Mouse (Mus musculus) MEL (cell line): ENCODE results near the gene Hlcs. TPM values are rescaled to one million over a fixed set of nuclear protein-coding genes. Genes with fewer than 3 reads are reported as not detected.

Experiments used
- DNase-seq: peaks from one replicate; pipeline ENCODE4 v3.0.0; 2011; ENCODE audit warnings: low read depth, low spot score
- H3K27ac ChIP-seq: 2 replicates; pipeline ENCODE4 v1.5.1; 2012; ENCODE audit warnings: low read depth, mild to moderate bottlenecking, control low read depth, low read length, moderate library complexity; ENCODE audit not compliant: control insufficient read depth
- H3K27me3 ChIP-seq, 2 experiments: fragments of 150-350 bp in 1 of 2; sonication (generic) in 1 of 2; 2 replicates each; pipeline ENCODE4 v1.6.1; 2012; ENCODE audit warnings: low read length in 2 of 2, mild to moderate bottlenecking in 2 of 2, improper control_type of control experiment in 1 of 2, moderate library complexity in 1 of 2; ENCODE audit not compliant: insufficient read depth in 2 of 2, control insufficient read depth in 1 of 2
- H3K36me3 ChIP-seq, 2 experiments: 2 replicates each; pipeline ENCODE4 v1.6.1; 2012 to 2014; ENCODE audit warnings: low read length in 2 of 2, improper control_type of control experiment in 1 of 2, inconsistent platforms in 1 of 2, mild to moderate bottlenecking in 1 of 2; ENCODE audit not compliant: insufficient read depth in 2 of 2, control insufficient read depth in 1 of 2
- H3K4me1 ChIP-seq, 2 experiments: fragments of 150-350 bp in 1 of 2; sonication (generic) in 1 of 2; 2 replicates each; pipeline ENCODE4 v1.6.1; 2012; ENCODE audit warnings: low read length in 2 of 2, improper control_type of control experiment in 1 of 2, mild to moderate bottlenecking in 1 of 2; ENCODE audit not compliant: insufficient read depth in 2 of 2, control insufficient read depth in 1 of 2
- H3K4me3 ChIP-seq, 2 experiments: fragments of 150-350 bp in 1 of 2; sonication (generic) in 1 of 2; 2 replicates each; pipeline ENCODE4 v1.5.1; 2012; ENCODE audit warnings: low read depth in 2 of 2, low read length in 2 of 2, mild to moderate bottlenecking in 2 of 2, moderate library complexity in 2 of 2, control low read depth in 1 of 2, improper control_type of control experiment in 1 of 2; ENCODE audit not compliant: control insufficient read depth in 1 of 2, insufficient read depth in 1 of 2
- H3K79me2 ChIP-seq: 2 replicates; pipeline ENCODE4 v1.6.1; 2012; ENCODE audit warnings: mild to moderate bottlenecking, low read length, moderate library complexity; ENCODE audit not compliant: control insufficient read depth, poor library complexity, insufficient read depth
- H3K9ac ChIP-seq: 2 replicates; pipeline ENCODE4 v1.6.1; 2012; ENCODE audit warnings: low read depth, mild to moderate bottlenecking, control low read depth, low read length, moderate library complexity; ENCODE audit not compliant: control insufficient read depth, poor library complexity, severe bottlenecking
- H3K9me3 ChIP-seq: fragments of 150-350 bp; sonication (generic); replicated peaks from 2 replicates; pipeline ENCODE4 v1.6.1; 2012; ENCODE audit warnings: mild to moderate bottlenecking, low read length, improper control_type of control experiment, moderate library complexity; ENCODE audit not compliant: insufficient read depth
- BHLHE40 ChIP-seq: IDR thresholded peaks from 2 replicates; pipeline ENCODE4 v1.6.1; 2012; ENCODE audit warnings: low read depth, mild to moderate bottlenecking, inconsistent platforms, low read length, improper control_type of control experiment, borderline replicate concordance
- CHD1 ChIP-seq: IDR thresholded peaks from 2 replicates; pipeline ENCODE4 v1.6.1; 2012; ENCODE audit warnings: low read depth, mild to moderate bottlenecking, inconsistent platforms, low read length, improper control_type of control experiment
- CHD2 ChIP-seq: IDR thresholded peaks from 2 replicates; pipeline ENCODE4 v1.6.1; 2011; ENCODE audit warnings: low read length, improper control_type of control experiment
- E2F4 ChIP-seq: IDR thresholded peaks from 2 replicates; pipeline ENCODE4 v1.6.1; 2011; ENCODE audit warnings: low read depth, low read length, improper control_type of control experiment, borderline replicate concordance
- ELF1 ChIP-seq: IDR thresholded peaks from 2 replicates; pipeline ENCODE4 v1.6.1; 2014; ENCODE audit warnings: low read depth, mild to moderate bottlenecking, inconsistent platforms, low read length, improper control_type of control experiment, moderate library complexity
- EP300 ChIP-seq, 2 experiments: IDR thresholded peaks; 2 replicates each; pipeline ENCODE4 v1.6.1; 2011; ENCODE audit warnings: improper control_type of control experiment in 2 of 2, low read length in 2 of 2, low read depth in 1 of 2, mild to moderate bottlenecking in 1 of 2
- ETS1 ChIP-seq: IDR thresholded peaks from 2 replicates; pipeline ENCODE4 v1.6.1; 2012; ENCODE audit warnings: low read depth, mild to moderate bottlenecking, inconsistent platforms, low read length, improper control_type of control experiment, moderate library complexity
- GATA1 ChIP-seq: IDR thresholded peaks from 2 replicates; pipeline ENCODE4 v1.6.1; 2011; ENCODE audit warnings: low read depth, low read length, improper control_type of control experiment
- JUND ChIP-seq: IDR thresholded peaks from 2 replicates; pipeline ENCODE4 v1.6.1; 2011; ENCODE audit warnings: low read depth, mild to moderate bottlenecking, improper control_type of control experiment, low read length
- KAT2A ChIP-seq: conservative IDR thresholded peaks from 2 replicates; pipeline ENCODE4 v1.6.1; 2012; ENCODE audit warnings: low read depth, low read length, improper control_type of control experiment, inconsistent platforms
- MAFK ChIP-seq: IDR thresholded peaks from 2 replicates; pipeline ENCODE4 v1.6.1; 2011; ENCODE audit warnings: low read depth, mild to moderate bottlenecking, low read length, improper control_type of control experiment, borderline replicate concordance
- MAX ChIP-seq: IDR thresholded peaks from 2 replicates; pipeline ENCODE4 v1.6.1; 2011; ENCODE audit warnings: low read length, improper control_type of control experiment
- MXI1 ChIP-seq: IDR thresholded peaks from 2 replicates; pipeline ENCODE4 v1.6.1; 2011; ENCODE audit warnings: mild to moderate bottlenecking, low read depth, low read length, improper control_type of control experiment
- MYB ChIP-seq: IDR thresholded peaks from 2 replicates; pipeline ENCODE4 v1.6.1; 2011; ENCODE audit warnings: mild to moderate bottlenecking, low read depth, low read length, improper control_type of control experiment
- MYC ChIP-seq: IDR thresholded peaks from 2 replicates; pipeline ENCODE4 v1.6.1; 2011; ENCODE audit warnings: low read depth, mild to moderate bottlenecking, low read length, improper control_type of control experiment, moderate library complexity
- POLR2A ChIP-seq, 2 experiments: IDR thresholded peaks; 2 replicates each; pipeline ENCODE4 v1.6.1; 2011 to 2012; ENCODE audit warnings: low read length in 2 of 2, mild to moderate bottlenecking in 2 of 2, control low read depth in 1 of 2, improper control_type of control experiment in 1 of 2, low read depth in 1 of 2, moderate library complexity in 1 of 2; ENCODE audit not compliant: control insufficient read depth in 1 of 2, insufficient read depth in 1 of 2, poor library complexity in 1 of 2
- POLR2AphosphoS5 ChIP-seq: IDR thresholded peaks from 2 replicates; pipeline ENCODE4 v1.6.1; 2012; ENCODE audit warnings: low read depth, borderline replicate concordance, mild to moderate bottlenecking, inconsistent platforms, low read length, moderate library complexity, mixed read lengths
- RAD21 ChIP-seq: IDR thresholded peaks from 2 replicates; pipeline ENCODE4 v1.6.1; 2011; ENCODE audit warnings: mild to moderate bottlenecking, low read depth, low read length, improper control_type of control experiment
- SIN3A ChIP-seq: IDR thresholded peaks from 2 replicates; pipeline ENCODE4 v1.6.1; 2012; ENCODE audit warnings: low read length, improper control_type of control experiment, inconsistent platforms
- SMC3 ChIP-seq: IDR thresholded peaks from 2 replicates; pipeline ENCODE4 v1.6.1; 2011; ENCODE audit warnings: low read depth, low read length, improper control_type of control experiment
- TBP ChIP-seq: IDR thresholded peaks from 2 replicates; pipeline ENCODE4 v1.8.0; 2011; ENCODE audit warnings: low read depth, low read length, improper control_type of control experiment
- TCF12 ChIP-seq: IDR thresholded peaks from 2 replicates; pipeline ENCODE4 v1.6.1; 2014; ENCODE audit warnings: low read depth, mild to moderate bottlenecking, inconsistent platforms, low read length, improper control_type of control experiment, moderate library complexity
- USF1 ChIP-seq: IDR thresholded peaks from 2 replicates; pipeline ENCODE4 v1.6.1; 2014; ENCODE audit warnings: low read depth, mild to moderate bottlenecking, inconsistent platforms, low read length, improper control_type of control experiment, moderate library complexity
- ZKSCAN1 ChIP-seq: IDR thresholded peaks from 2 replicates; pipeline ENCODE4 v1.6.1; 2012; ENCODE audit warnings: low read depth, mild to moderate bottlenecking, inconsistent platforms, low read length, improper control_type of control experiment, moderate library complexity
- ZMIZ1 ChIP-seq: IDR thresholded peaks from 2 replicates; pipeline ENCODE4 v1.6.1; 2012; ENCODE audit warnings: low read depth, mild to moderate bottlenecking, inconsistent platforms, low read length, improper control_type of control experiment, moderate library complexity
- ZNF384 ChIP-seq: IDR thresholded peaks from 2 replicates; pipeline ENCODE4 v1.6.1; 2012; ENCODE audit warnings: low read depth, mild to moderate bottlenecking, inconsistent platforms, low read length, improper control_type of control experiment
- polyA plus RNA-seq, 2 experiments: library from polyadenylated mRNA; stranded (reverse) in 1 of 2; unstranded in 1 of 2; fragments of >175 nt in 1 of 2; fragments of >200 nt in 1 of 2; gene quantifications; 2 replicates each; pipeline versions ENCODE4 v1.2.1 to v1.2.4; 2012; ENCODE audit warnings: low replicate concordance in 2 of 2, low read depth in 1 of 2; ENCODE audit not compliant: insufficient read length in 2 of 2, insufficient read depth in 1 of 2, missing spikeins in 1 of 2
- total RNA-seq: library from RNA; depleted of rRNA; stranded (reverse); fragments of 300-350 nt; gene quantifications from 2 replicates; pipeline ENCODE4 v1.2.3, GENCODE M21; 2012

The Hlcs gene
- total and polyA plus RNA-seq, 3 experiments, result 3.3 to 6.4 TPM; not detected in 1

DNA sequence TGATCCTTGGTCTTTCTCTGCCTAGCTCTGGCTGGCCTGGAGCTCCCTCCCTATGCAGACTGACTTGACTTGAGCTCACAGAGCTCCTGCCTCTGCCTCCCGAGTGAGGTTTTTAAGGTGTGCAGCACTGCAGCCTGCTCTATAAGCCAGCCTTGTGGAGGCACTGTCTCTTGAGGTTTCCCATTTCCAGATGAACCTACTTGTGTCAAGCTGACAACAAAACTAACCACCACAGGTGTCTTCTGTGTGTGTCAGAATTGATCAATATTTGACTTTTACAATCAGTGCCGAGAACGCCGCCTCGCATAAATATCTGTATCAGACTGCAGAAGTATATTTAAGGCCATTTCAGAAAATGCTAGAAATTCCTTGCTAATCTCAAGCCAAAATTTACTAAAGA, 1.3 kb upstream of the Hlcs start:
- no peak overlapping the region for H3K4me3 ChIP-seq
- no peaks in the 10 kb centered on the region for H3K9me3 ChIP-seq
- H3K79me2 ChIP-seq, result peaks cover 1% of the 10 kb centered on the region; the same call in 1 of the 2 replicates
- no peak for DNase-seq
- H3K27ac ChIP-seq, result no peak overlapping the region
- no peaks in the 10 kb centered on the region for H3K27me3 ChIP-seq
- peaks cover 22 to 24% of the 10 kb centered on the region in 2 experiments for H3K4me1 ChIP-seq
- peaks cover 0 to 26% of the 10 kb centered on the region in 2 experiments; a peak in 2 of 4 replicates for H3K36me3 ChIP-seq
- no peak for TF ChIP-seq USF1
- no peak overlapping the region for H3K9ac ChIP-seq

DNA sequence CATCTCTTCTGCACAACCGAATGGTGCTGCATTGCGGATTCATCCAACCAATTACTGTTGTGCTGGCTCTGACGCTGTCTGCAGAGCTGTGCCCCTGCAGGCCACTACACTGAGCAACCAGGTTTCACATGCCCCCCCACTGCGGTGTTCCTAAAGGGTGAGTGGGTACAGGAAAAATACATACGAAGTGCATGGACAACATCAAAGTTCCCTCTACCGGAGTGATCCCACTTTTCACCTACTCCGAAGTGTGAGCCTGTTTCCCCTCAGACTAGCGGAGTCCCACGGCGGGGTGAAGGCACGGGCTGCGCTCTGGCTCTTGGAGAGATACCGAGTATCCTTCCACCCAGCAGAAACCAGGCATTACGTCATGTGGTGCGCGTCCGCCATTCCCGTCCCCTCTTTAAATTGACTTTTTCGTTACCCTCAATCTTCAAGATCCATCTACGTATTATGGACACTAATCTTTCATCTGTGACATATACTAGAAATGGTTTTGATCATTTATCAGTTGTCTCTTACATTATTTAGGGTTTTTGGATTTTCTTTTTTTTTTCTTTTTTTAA, 625 bp downstream of the Hlcs start:
- H3K27ac ChIP-seq, result peak overlapping the region; percentile 95
- H3K4me1 ChIP-seq, result peaks cover 14 to 16% of the 10 kb centered on the region in 2 experiments
- peak; percentile 96 for DNase-seq

DNA sequence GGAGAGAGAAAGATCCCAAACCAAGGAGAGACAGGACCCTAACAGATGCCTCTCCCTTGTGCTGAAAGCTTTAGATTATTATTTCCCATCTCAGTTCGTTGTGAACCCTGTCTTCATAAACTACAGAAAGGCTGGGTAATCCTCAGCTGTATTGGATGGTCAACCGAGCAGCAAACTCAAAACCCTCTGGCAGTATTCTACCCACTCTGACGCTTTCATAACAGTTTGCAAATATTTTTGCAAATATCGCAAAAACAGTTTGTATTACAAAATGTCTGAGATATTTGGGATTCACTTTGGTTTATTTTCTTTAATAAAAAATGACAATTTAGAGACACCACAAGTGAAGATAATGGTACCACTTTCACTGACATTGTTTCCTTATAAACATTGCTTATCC, 1.4 kb downstream of the Hlcs start:
- H3K27me3 ChIP-seq, result no peaks in the 10 kb centered on the region
- peaks cover 1% of the 10 kb centered on the region; the same call in 1 of the 2 replicates for H3K79me2 ChIP-seq
- peak overlapping the region in 1 of 2 experiments; percentile 78; a peak in 2 of 4 replicates for H3K4me3 ChIP-seq
- peaks cover 11 to 13% of the 10 kb centered on the region in 2 experiments for H3K4me1 ChIP-seq
- H3K9ac ChIP-seq, result peak overlapping the region; percentile 88
- TF ChIP-seq RAD21 (no peak), CHD1 (no peak), CHD2 (no peak), GATA1 (no peak), MYB (no peak), JUND (no peak), BHLHE40 (no peak)
- DNase-seq, result no peak
- H3K9me3 ChIP-seq, result no peaks in the 10 kb centered on the region
- H3K27ac ChIP-seq, result no peak overlapping the region
- H3K36me3 ChIP-seq, result peaks cover 0 to 15% of the 10 kb centered on the region in 2 experiments; a peak in 2 of 4 replicates

More for the DNA sequence above, 625 bp downstream of the Hlcs start:
- Histone ChIP-seq H3K27me3 (no peaks in the 10 kb centered on the region), H3K9ac (peak overlapping the region; percentile 88), H3K9me3 (no peaks in the 10 kb centered on the region), H3K36me3 (peaks cover 0 to 20% of the 10 kb centered on the region in 2 experiments; a peak in 2 of 4 replicates), H3K4me3 (peak overlapping the region; percentile 78 to 82), H3K79me2 (peaks cover 1% of the 10 kb centered on the region; the same call in 1 of the 2 replicates)
- TF ChIP-seq KAT2A, result peak; percentile 57
- peak; percentile 52; the same call in 1 of the 2 replicates for TF ChIP-seq JUND
- TF ChIP-seq TBP, result peak; percentile 75
- TF ChIP-seq BHLHE40, result peak; percentile 22; the same call in 1 of the 2 replicates
- TF ChIP-seq EP300 (IDR thresholded peaks at IDR 0.05; ENCODE audit: low read depth in 1 of 2, low read length in 2 of 2), result peak in 1 of 2 experiments; percentile 23; a peak in 1 of 4 replicates
- TF ChIP-seq POLR2AphosphoS5, result 0 out of 2 replicates have a peak, but pooled peaks have one; percentile 42
- TF ChIP-seq POLR2A (IDR thresholded peaks at IDR 0.05; ENCODE audit: control insufficient read depth in 1 of 2, insufficient read depth in 1 of 2, low read depth in 1 of 2, low read length in 2 of 2, poor library complexity in 1 of 2), result peak in 1 of 2 experiments; percentile 59; a peak in 3 of 4 replicates
- peak; percentile 69 for TF ChIP-seq USF1
- TF ChIP-seq SIN3A, result peak; percentile 79
- 0 out of 2 replicates have a peak, but pooled peaks have one; percentile 20 for TF ChIP-seq GATA1
- TF ChIP-seq MYC, result peak; percentile 98
- peak; percentile 79 for TF ChIP-seq ETS1
- TF ChIP-seq ZKSCAN1, result no peak
- no peak; the same call in 1 of the 2 replicates for TF ChIP-seq TCF12
- TF ChIP-seq ZNF384, result peak; percentile 93
- peak; percentile 87; the same call in 1 of the 2 replicates for TF ChIP-seq E2F4
- TF ChIP-seq MAFK, result no peak
- TF ChIP-seq ZMIZ1, result no peak; the same call in 1 of the 2 replicates
- TF ChIP-seq MAX, result peak; percentile 69
- TF ChIP-seq ELF1, result no peak
- TF ChIP-seq MXI1, result peak; percentile 63
- TF ChIP-seq SMC3, result peak; percentile 27; the same call in 1 of the 2 replicates
